Mouse (Mus musculus) limb, embryonic 11.5 days (tissue): ENCODE measurements around the gene Tnfrsf1a. TPM values are rescaled to one million over a fixed set of nuclear protein-coding genes. Genes with fewer than 3 reads are reported as not detected.

Experiments
- ATAC-seq: fragments of 200-750 bp; cut with Nextera tagmentation; 2 replicates; pipeline ENCODE4 v1.8.0; 2017; ENCODE audit warnings: low read depth; ENCODE audit not compliant: insufficient number of reproducible peaks, low FRiP score, low TSS enrichment
- DNase-seq: peaks from one replicate; pipeline ENCODE4 v3.0.0-alpha.2; 2015; ENCODE audit warnings: low spot score
- H3K27ac ChIP-seq: fragments of 300-500 bp; sonication (generic); replicated peaks from 2 replicates; pipeline ENCODE4 v1.5.1; 2014; ENCODE audit warnings: low read depth, mild to moderate bottlenecking, low read length
- H3K27me3 ChIP-seq: fragments of 300-500 bp; sonication (generic); 2 replicates; pipeline ENCODE4 v1.6.1; 2014; ENCODE audit warnings: mild to moderate bottlenecking, low read length, mixed read lengths; ENCODE audit not compliant: control insufficient read depth, insufficient read depth
- H3K36me3 ChIP-seq: fragments of 300-500 bp; sonication (generic); 2 replicates; pipeline ENCODE4 v1.6.1; 2014; ENCODE audit warnings: mild to moderate bottlenecking, low read length, moderate library complexity, mixed read lengths; ENCODE audit not compliant: control insufficient read depth, insufficient read depth
- H3K4me1 ChIP-seq: fragments of 300-500 bp; sonication (generic); 2 replicates; pipeline ENCODE4 v1.6.1; 2014; ENCODE audit warnings: low read length, mixed read lengths; ENCODE audit not compliant: control insufficient read depth, insufficient read depth
- H3K4me2 ChIP-seq: fragments of 300-500 bp; sonication (generic); 2 replicates; pipeline ENCODE4 v1.6.1; 2014; ENCODE audit warnings: low read depth, mild to moderate bottlenecking, moderate library complexity; ENCODE audit not compliant: severe bottlenecking
- H3K4me3 ChIP-seq: fragments of 300-500 bp; sonication (generic); 2 replicates; pipeline ENCODE4 v1.5.1; 2014; ENCODE audit warnings: low read depth, low read length
- H3K9ac ChIP-seq: fragments of 300-500 bp; sonication (generic); 2 replicates; pipeline ENCODE4 v1.6.1; 2014; ENCODE audit warnings: mild to moderate bottlenecking, low read length
- H3K9me3 ChIP-seq: fragments of 300-500 bp; sonication (generic); 2 replicates; pipeline ENCODE4 v1.6.1; 2016; ENCODE audit warnings: low read length; ENCODE audit not compliant: control insufficient read depth
- WGBS: fragments of 180-500 bp; shearing (Covaris S2); extraction: QIAGEN DNeasy Blood & Tissue Kit; methylation state at CpG from one replicate; pipeline ENCODE4 v1.1.7; 2014; 5-methylcytosine and 5-hydroxymethylcytosine counted together
- polyA plus RNA-seq: library from polyadenylated mRNA; unstranded; fragments of >200 nt; fragmentation: Nextera tagmentation; extraction: Ambion mirVana; gene quantifications from 2 replicates; pipeline ENCODE4 v1.2.1, GENCODE M21; 2014

Gene Tnfrsf1a
- polyA plus RNA-seq, 1 experiment from 2014 or later = 45.4 TPM

GRCm38 (mm10) chr6:125330626-125331326 is 18.4 kb upstream of the Tnfrsf1a start:
- DNase-seq (peak; percentile 88), ATAC-seq (peak; percentile 69; the same call in 1 of the 2 replicates)
- peak overlapping the region; percentile 54 for H3K4me3 ChIP-seq
- H3K9me3 ChIP-seq = no peaks in the 10 kb centered on the region
- H3K36me3 ChIP-seq = no peaks in the 10 kb centered on the region
- 1% methylated on average over 39 of the region's 39 CpGs for WGBS
- peaks cover 3% of the 10 kb centered on the region; the same call in 1 of the 2 replicates for H3K4me1 ChIP-seq
- peak overlapping the region; percentile 73 for H3K9ac ChIP-seq
- H3K27ac ChIP-seq = no peak overlapping the region
- no peaks in the 10 kb centered on the region for H3K27me3 ChIP-seq
- peak overlapping the region; percentile 85 for H3K4me2 ChIP-seq

- H3K4me1 ChIP-seq = peaks cover 3% of the 10 kb centered on the region; the same call in 1 of the 2 replicates
- H3K9ac ChIP-seq = no peak overlapping the region
- WGBS = 83% methylated on average over 14 of the region's 14 CpGs
- no peaks in the 10 kb centered on the region for H3K9me3 ChIP-seq
- DNase-seq (no peak), ATAC-seq (no peak)
- no peak overlapping the region for H3K4me3 ChIP-seq
- no peak overlapping the region for H3K4me2 ChIP-seq
- H3K36me3 ChIP-seq = no peaks in the 10 kb centered on the region
- H3K27me3 ChIP-seq = no peaks in the 10 kb centered on the region
- no peak overlapping the region for H3K27ac ChIP-seq
Observed at GRCm38 (mm10) chr6:125333112-125333899, 15.9 kb upstream of the Tnfrsf1a start.

GRCm38 (mm10) chr6:125334356-125334755 is 14.8 kb upstream of the Tnfrsf1a start:
- WGBS = 82% methylated on average over 2 of the region's 2 CpGs
- ATAC-seq (no peak), DNase-seq (no peak)
- H3K9ac ChIP-seq = no peak overlapping the region
- H3K4me2 ChIP-seq = no peak overlapping the region
- H3K27me3 ChIP-seq = no peaks in the 10 kb centered on the region
- peaks cover 3% of the 10 kb centered on the region; the same call in 1 of the 2 replicates for H3K4me1 ChIP-seq
- H3K4me3 ChIP-seq = no peak overlapping the region
- no peak overlapping the region for H3K27ac ChIP-seq
- H3K9me3 ChIP-seq = no peaks in the 10 kb centered on the region
- H3K36me3 ChIP-seq = no peaks in the 10 kb centered on the region

GRCm38 (mm10) chr6:125338791-125339660 is 10.1 kb upstream of the Tnfrsf1a start:
- no peaks in the 10 kb centered on the region for H3K9me3 ChIP-seq
- 0 out of 2 replicates have a peak, but pooled peaks cover 2% of the 10 kb centered on the region for H3K4me1 ChIP-seq
- H3K27ac ChIP-seq = no peak overlapping the region
- H3K4me3 ChIP-seq = no peak overlapping the region
- H3K9ac ChIP-seq = no peak overlapping the region
- ATAC-seq = no peak
- 76% methylated on average over 9 of the region's 9 CpGs for WGBS
- no peaks in the 10 kb centered on the region for H3K36me3 ChIP-seq
- no peak for DNase-seq
- no peaks in the 10 kb centered on the region for H3K27me3 ChIP-seq
- no peak overlapping the region for H3K4me2 ChIP-seq

- H3K4me2 ChIP-seq = no peak overlapping the region
- no peak overlapping the region for H3K9ac ChIP-seq
- H3K9me3 ChIP-seq = no peaks in the 10 kb centered on the region
- DNase-seq = no peak
- H3K4me3 ChIP-seq = no peak overlapping the region
- H3K27ac ChIP-seq = no peak overlapping the region
- no peak for ATAC-seq
- no peaks in the 10 kb centered on the region for H3K27me3 ChIP-seq
- H3K4me1 ChIP-seq = 0 out of 2 replicates have a peak, but pooled peaks cover 2% of the 10 kb centered on the region
- WGBS = 75% methylated on average over 5 of the region's 5 CpGs
- H3K36me3 ChIP-seq = no peaks in the 10 kb centered on the region
Observed at GRCm38 (mm10) chr6:125340244-125340643, 8.9 kb upstream of the Tnfrsf1a start.

- Histone ChIP-seq H3K36me3 (no peaks in the 10 kb centered on the region), H3K27me3 (no peaks in the 10 kb centered on the region), H3K4me3 (no peak overlapping the region), H3K9me3 (no peaks in the 10 kb centered on the region), H3K9ac (no peak overlapping the region), H3K4me1 (0 out of 2 replicates have a peak, but pooled peaks cover 2% of the 10 kb centered on the region), H3K4me2 (no peak overlapping the region), H3K27ac (no peak overlapping the region)
- DNase-seq (no peak), ATAC-seq (no peak)
- WGBS = 78% methylated on average over 3 of the region's 3 CpGs
Observed at GRCm38 (mm10) chr6:125342198-125342597, 7.0 kb upstream of the Tnfrsf1a start.

GRCm38 (mm10) chr6:125344084-125344483 is 5.1 kb upstream of the Tnfrsf1a start:
- Histone ChIP-seq H3K27me3 (no peaks in the 10 kb centered on the region), H3K27ac (no peak overlapping the region), H3K4me2 (no peak overlapping the region), H3K4me3 (no peak overlapping the region), H3K9ac (no peak overlapping the region), H3K9me3 (no peaks in the 10 kb centered on the region), H3K36me3 (no peaks in the 10 kb centered on the region), H3K4me1 (peaks cover 8% of the 10 kb centered on the region; the same call in 1 of the 2 replicates)
- no peak for ATAC-seq
- 29% methylated on average over 8 of the region's 8 CpGs for WGBS
- no peak for DNase-seq

- H3K9ac ChIP-seq = no peak overlapping the region
- no peak overlapping the region for H3K4me3 ChIP-seq
- ATAC-seq (no peak), DNase-seq (no peak)
- WGBS = 73% methylated on average over 4 of the region's 4 CpGs
- no peaks in the 10 kb centered on the region for H3K27me3 ChIP-seq
- no peak overlapping the region for H3K4me2 ChIP-seq
- H3K4me1 ChIP-seq = peaks cover 9% of the 10 kb centered on the region
- H3K36me3 ChIP-seq = no peaks in the 10 kb centered on the region
- no peaks in the 10 kb centered on the region for H3K9me3 ChIP-seq
- no peak overlapping the region for H3K27ac ChIP-seq
Observed at GRCm38 (mm10) chr6:125344866-125345265, 4.3 kb upstream of the Tnfrsf1a start.
